Mouse (Mus musculus) hindbrain, embryonic 10.5 days (tissue): Measurements from ENCODE around the gene Gm826. TPM values are rescaled to one million over a fixed set of nuclear protein-coding genes. Genes with fewer than 3 reads are reported as not detected.

ENCODE experiments used
- DNase-seq: peaks from one replicate; pipeline ENCODE4 v3.0.0-alpha.2; 2017; ENCODE audit warnings: low spot score
- H3K27ac ChIP-seq: fragments of 300-500 bp; sonication (generic); 2 replicates; pipeline ENCODE4 v1.5.1; 2016; ENCODE audit warnings: mild to moderate bottlenecking, moderate library complexity
- H3K27me3 ChIP-seq: fragments of 300-500 bp; sonication (generic); 2 replicates; pipeline ENCODE4 v1.6.1; 2016; ENCODE audit warnings: mild to moderate bottlenecking; ENCODE audit not compliant: poor library complexity, insufficient read depth, severe bottlenecking
- H3K36me3 ChIP-seq: fragments of 300-500 bp; sonication (generic); 2 replicates; pipeline ENCODE4 v1.6.1; 2016; ENCODE audit warnings: mild to moderate bottlenecking, moderate library complexity
- H3K4me1 ChIP-seq: fragments of 300-500 bp; sonication (generic); replicated peaks from 2 replicates; pipeline ENCODE4 v1.6.1; 2016; ENCODE audit warnings: mild to moderate bottlenecking
- H3K4me3 ChIP-seq: fragments of 300-500 bp; sonication (generic); 2 replicates; pipeline ENCODE4 v1.5.1; 2016; ENCODE audit warnings: mild to moderate bottlenecking, moderate library complexity
- H3K9me3 ChIP-seq: fragments of 300-500 bp; sonication (generic); 2 replicates; pipeline ENCODE4 v1.6.1; 2016; ENCODE audit warnings: mild to moderate bottlenecking, moderate library complexity
- whole genome bisulfite sequencing: fragments of 180-500 bp; shearing (Covaris S2); methylation state at CpG from one replicate; pipeline ENCODE4 v1.1.7; 2016; 5-methylcytosine and 5-hydroxymethylcytosine counted together
- polyA plus RNA-seq: library from polyadenylated mRNA; unstranded; fragments of >200 nt; fragmentation: Nextera tagmentation; extraction: Ambion mirVana; gene quantifications from 2 replicates; pipeline ENCODE4 v1.2.1, GENCODE M21; 2016

The Gm826 gene
- polyA plus RNA-seq, 1 experiment from 2014 or later: 0.33 TPM

DNA sequence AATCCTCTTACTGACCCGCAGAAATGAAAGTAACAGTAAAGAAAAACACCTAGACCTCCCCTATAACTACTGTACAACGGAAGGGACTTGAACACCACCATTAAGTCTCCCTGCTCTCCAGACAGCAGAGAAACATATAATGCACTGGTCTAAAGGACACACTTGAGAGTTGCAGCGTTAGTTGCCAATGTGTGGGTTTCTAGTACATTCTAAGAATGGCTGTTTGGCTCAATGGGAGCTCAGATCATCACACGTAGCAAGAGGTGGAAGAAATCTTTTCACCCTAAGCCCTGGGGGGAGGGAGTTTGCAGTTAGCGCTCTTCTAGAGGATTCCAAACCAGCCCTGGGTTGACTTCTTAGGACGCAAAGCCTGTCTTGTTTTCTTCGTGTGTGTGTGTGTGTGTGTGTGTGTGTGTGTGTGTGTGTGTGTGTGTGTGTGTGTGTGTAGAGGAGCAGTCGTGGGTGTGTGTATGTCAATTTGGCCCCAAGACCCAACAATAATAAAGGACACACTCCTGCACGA lies 30.2 kb upstream of the Gm826 start:
- Histone ChIP-seq H3K27me3 (peaks cover 89% of the 10 kb centered on the region), H3K4me3 (peak overlapping the region; percentile 62), H3K36me3 (no peaks in the 10 kb centered on the region), H3K4me1 (peaks cover 69% of the 10 kb centered on the region), H3K27ac (no peak overlapping the region), H3K9me3 (no peaks in the 10 kb centered on the region)
- DNase-seq: no peak
- WGBS: 2% methylated on average over 9 of the region's 9 CpGs

- H3K4me1 ChIP-seq: peaks cover 67% of the 10 kb centered on the region
Observed at GRCm38 (mm10) chr2:160363201-160363600, 29.2 kb upstream of the Gm826 start.

DNA sequence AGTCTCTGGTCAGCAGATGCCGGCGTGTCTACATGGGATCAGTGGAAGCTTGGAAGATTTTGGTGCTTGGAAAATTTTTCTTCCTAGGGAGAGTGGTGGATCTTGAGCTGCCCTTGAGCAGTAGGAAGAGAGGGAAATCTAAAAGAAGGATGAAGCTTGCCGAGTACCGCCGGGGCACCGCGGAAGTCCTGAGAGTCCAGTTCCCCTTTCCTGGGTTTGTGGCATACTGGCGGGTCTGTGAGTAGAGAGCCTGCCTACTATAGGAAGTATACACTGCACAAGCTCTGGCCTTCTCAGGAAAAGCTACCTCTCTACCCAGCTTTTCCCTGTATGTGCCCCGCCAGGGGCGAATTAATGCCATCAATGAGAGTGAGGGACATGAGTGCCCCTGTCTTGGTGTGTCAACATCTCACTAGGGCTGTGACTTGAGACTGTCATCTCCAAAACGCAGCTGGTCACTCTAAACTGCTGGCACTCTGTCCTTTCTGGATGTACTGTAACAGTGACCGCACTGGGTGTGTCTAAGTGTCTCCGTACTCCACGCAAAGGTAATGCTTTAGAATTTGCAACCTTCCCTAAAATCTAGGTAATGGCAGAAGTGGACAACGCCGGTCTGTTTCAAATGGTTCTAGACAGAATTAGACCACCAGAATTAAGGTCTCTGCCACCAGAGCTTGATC lies 27.6 kb upstream of the Gm826 start:
- Histone ChIP-seq H3K36me3 (no peaks in the 10 kb centered on the region), H3K4me3 (no peak overlapping the region), H3K4me1 (peaks cover 58% of the 10 kb centered on the region), H3K27ac (no peak overlapping the region), H3K9me3 (no peaks in the 10 kb centered on the region), H3K27me3 (peaks cover 98% of the 10 kb centered on the region)
- 3% methylated on average over 16 of the region's 16 CpGs for whole genome bisulfite sequencing
- no peak for DNase-seq

More at GRCm38 (mm10) chr2:160363201-160363600, 29.2 kb upstream of the Gm826 start:
- H3K27me3 ChIP-seq: peaks cover 89% of the 10 kb centered on the region
- H3K9me3 ChIP-seq: no peaks in the 10 kb centered on the region
- H3K27ac ChIP-seq: no peak overlapping the region
- no peaks in the 10 kb centered on the region for H3K36me3 ChIP-seq
- no peak for DNase-seq
- H3K4me3 ChIP-seq: no peak overlapping the region
- WGBS: 3% methylated on average over 4 of the region's 4 CpGs

- no peaks in the 10 kb centered on the region for H3K9me3 ChIP-seq
- H3K36me3 ChIP-seq: no peaks in the 10 kb centered on the region
- H3K4me1 ChIP-seq: peaks cover 46% of the 10 kb centered on the region
- DNase-seq: no peak
- WGBS: 1% methylated on average over 8 of the region's 8 CpGs
- no peak overlapping the region for H3K27ac ChIP-seq
- H3K27me3 ChIP-seq: peaks cover 86% of the 10 kb centered on the region
- no peak overlapping the region for H3K4me3 ChIP-seq
Observed at GRCm38 (mm10) chr2:160360234-160360874, 26.4 kb upstream of the Gm826 start.

DNA sequence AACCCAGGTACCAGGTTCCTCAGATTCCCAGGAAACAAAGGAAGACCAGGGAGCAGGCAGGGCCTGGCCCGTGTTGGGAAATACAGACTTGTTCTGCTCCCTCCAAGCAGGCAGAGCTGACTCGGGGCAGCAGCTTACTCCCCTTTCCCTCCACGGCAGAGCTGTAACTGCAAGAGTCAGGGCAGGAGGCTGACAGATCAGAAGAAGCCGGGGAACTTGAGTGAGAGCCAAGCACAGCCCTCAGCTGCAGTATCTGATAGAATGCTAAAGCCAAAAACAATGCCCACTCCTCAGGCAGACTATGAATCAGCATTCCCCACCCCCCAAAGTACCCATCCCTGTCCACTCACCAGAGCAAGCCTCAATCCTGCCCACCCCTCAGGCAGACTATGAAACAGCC lies 24.9 kb upstream of the Gm826 start:
- Histone ChIP-seq H3K4me3 (no peak overlapping the region), H3K27me3 (peaks cover 74% of the 10 kb centered on the region), H3K36me3 (no peaks in the 10 kb centered on the region), H3K4me1 (peaks cover 36% of the 10 kb centered on the region), H3K9me3 (no peaks in the 10 kb centered on the region), H3K27ac (no peak overlapping the region)
- 8% methylated on average over 4 of the region's 4 CpGs for WGBS
- no peak for DNase-seq

DNA sequence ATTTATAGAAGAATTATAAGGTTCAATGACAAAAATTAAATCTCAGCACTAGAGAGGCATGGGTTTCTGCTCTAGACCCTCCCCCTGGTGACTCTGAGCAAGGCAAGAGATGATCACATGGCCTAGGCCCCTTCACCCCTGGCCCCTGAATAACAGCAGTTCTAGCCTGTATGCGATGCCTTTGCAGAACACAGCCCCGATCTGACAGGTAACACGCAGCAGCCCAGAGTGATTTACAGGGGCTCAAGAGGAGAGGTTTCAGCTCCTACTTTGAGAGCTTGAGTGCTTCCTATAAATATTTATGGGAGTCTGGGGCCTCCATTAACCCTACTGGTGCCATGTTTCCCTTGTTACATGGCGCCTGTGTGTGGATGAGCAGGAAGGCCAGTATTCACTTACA lies 23.5 kb upstream of the Gm826 start:
- Histone ChIP-seq H3K4me1 (peaks cover 36% of the 10 kb centered on the region), H3K9me3 (no peaks in the 10 kb centered on the region), H3K36me3 (no peaks in the 10 kb centered on the region), H3K4me3 (no peak overlapping the region), H3K27me3 (peaks cover 61% of the 10 kb centered on the region), H3K27ac (no peak overlapping the region)
- WGBS: 70% methylated on average over 4 of the region's 4 CpGs
- DNase-seq: no peak

GRCm38 (mm10) chr2:160356132-160356531 lies 22.2 kb upstream of the Gm826 start:
- WGBS: 57% methylated on average over 5 of the region's 5 CpGs
- Histone ChIP-seq H3K4me1 (peaks cover 36% of the 10 kb centered on the region), H3K4me3 (no peak overlapping the region), H3K9me3 (no peaks in the 10 kb centered on the region), H3K36me3 (no peaks in the 10 kb centered on the region), H3K27me3 (peaks cover 52% of the 10 kb centered on the region), H3K27ac (no peak overlapping the region)
- no peak for DNase-seq

DNA sequence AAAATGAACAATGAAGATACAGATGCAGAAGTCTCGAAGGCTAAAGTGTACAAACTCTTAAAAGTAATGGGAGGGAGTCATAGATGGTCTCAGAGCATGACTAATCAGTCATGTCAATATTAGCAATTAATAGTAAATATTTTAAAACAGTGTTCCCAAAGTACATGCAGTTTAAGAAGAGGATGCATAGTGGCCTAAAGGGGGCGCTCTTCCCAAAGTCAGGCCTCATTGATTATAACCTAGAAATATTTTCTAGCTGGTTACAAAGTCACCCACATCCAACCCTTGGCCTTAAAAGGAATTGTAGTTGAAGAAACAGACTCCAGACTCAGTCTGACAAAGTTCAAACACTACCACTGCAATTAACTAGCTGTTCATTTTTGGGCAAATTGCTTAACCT lies 20.4 kb upstream of the Gm826 start:
- no peaks in the 10 kb centered on the region for H3K9me3 ChIP-seq
- no peak overlapping the region for H3K4me3 ChIP-seq
- no peak overlapping the region for H3K27ac ChIP-seq
- H3K27me3 ChIP-seq: peaks cover 34% of the 10 kb centered on the region
- DNase-seq: no peak
- H3K4me1 ChIP-seq: peaks cover 31% of the 10 kb centered on the region
- H3K36me3 ChIP-seq: no peaks in the 10 kb centered on the region
- 63% methylated on average over 2 of the region's 2 CpGs for WGBS

DNA sequence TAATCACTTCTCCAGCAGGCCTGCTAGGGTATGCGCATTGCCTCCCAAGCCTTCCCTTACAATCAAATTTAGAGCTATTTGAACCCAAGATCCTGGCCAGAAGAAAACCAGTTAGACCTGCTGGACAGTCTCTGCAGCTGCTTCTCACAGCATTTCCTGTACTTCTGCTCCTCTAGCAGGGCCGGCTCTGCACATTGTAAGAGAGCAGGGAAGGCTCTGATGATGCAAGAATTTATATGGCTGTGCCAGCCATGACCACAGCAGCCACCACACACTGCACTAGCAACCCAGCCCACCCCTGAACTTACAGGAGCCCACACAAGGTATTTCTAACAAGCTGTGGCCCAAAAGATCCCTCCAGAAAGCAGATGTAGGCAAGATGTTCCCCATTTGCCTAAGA lies 19.6 kb upstream of the Gm826 start:
- no peak for DNase-seq
- Histone ChIP-seq H3K9me3 (no peaks in the 10 kb centered on the region), H3K4me3 (no peak overlapping the region), H3K27me3 (peaks cover 26% of the 10 kb centered on the region), H3K36me3 (no peaks in the 10 kb centered on the region), H3K27ac (no peak overlapping the region), H3K4me1 (peaks cover 31% of the 10 kb centered on the region)
- WGBS: 62% methylated on average over 2 of the region's 2 CpGs

DNA sequence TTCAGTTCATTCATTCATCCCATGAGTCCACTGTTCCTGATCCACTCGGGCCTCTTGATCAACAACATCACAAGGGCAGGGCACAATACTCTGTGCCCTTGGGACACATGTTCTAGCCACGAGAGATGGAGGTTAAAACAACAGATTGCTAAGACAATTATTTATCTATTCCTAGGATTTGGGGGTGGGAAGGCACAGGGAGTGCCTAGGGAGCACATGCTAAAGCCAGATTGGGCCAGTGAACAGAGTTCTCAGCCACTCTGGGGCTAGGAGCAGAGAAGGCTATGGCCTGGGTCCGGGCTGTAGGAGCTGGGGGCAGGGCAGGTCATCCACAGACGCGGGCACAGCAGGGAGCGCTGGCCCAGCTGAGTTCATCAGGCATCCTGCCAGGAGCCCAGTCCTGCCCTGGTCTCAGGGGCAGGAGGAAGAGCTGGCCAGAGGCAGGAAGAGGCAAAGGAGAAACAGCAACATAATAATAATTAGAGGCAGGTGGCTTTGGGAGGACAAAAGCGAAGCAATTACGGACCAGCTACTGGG lies 17.1 kb upstream of the Gm826 start:
- Histone ChIP-seq H3K36me3 (no peaks in the 10 kb centered on the region), H3K27me3 (0 out of 2 replicates have a peak, but pooled peaks cover 8% of the 10 kb centered on the region), H3K4me1 (peaks cover 34% of the 10 kb centered on the region), H3K27ac (0 out of 2 replicates have a peak overlapping the region, but pooled peaks have one; percentile 23), H3K9me3 (no peaks in the 10 kb centered on the region), H3K4me3 (no peak overlapping the region)
- DNase-seq: no peak
- WGBS: 28% methylated on average over 8 of the region's 8 CpGs

GRCm38 (mm10) chr2:160349578-160349977 lies 15.6 kb upstream of the Gm826 start:
- no peak overlapping the region for H3K27ac ChIP-seq
- H3K9me3 ChIP-seq: no peaks in the 10 kb centered on the region
- H3K4me1 ChIP-seq: peaks cover 37% of the 10 kb centered on the region
- 0 out of 2 replicates have a peak, but pooled peaks cover 5% of the 10 kb centered on the region for H3K27me3 ChIP-seq
- DNase-seq: no peak
- H3K36me3 ChIP-seq: no peaks in the 10 kb centered on the region
- WGBS: 77% methylated on average over 4 of the region's 4 CpGs
- H3K4me3 ChIP-seq: no peak overlapping the region

- Histone ChIP-seq H3K4me3 (no peak overlapping the region), H3K9me3 (no peaks in the 10 kb centered on the region), H3K36me3 (no peaks in the 10 kb centered on the region), H3K27ac (peak overlapping the region; percentile 70), H3K4me1 (peaks cover 42% of the 10 kb centered on the region), H3K27me3 (0 out of 2 replicates have a peak, but pooled peaks cover 5% of the 10 kb centered on the region)
- WGBS: 25% methylated on average over 7 of the region's 7 CpGs
- peak; percentile 52 for DNase-seq
Observed at GRCm38 (mm10) chr2:160348796-160349195, 14.8 kb upstream of the Gm826 start.

GRCm38 (mm10) chr2:160348072-160348604 lies 14.2 kb upstream of the Gm826 start:
- no peak for DNase-seq
- 51% methylated on average over 4 of the region's 4 CpGs for WGBS
- H3K4me1 ChIP-seq: peaks cover 43% of the 10 kb centered on the region

More at GRCm38 (mm10) chr2:160348072-160348604, 14.2 kb upstream of the Gm826 start:
- Histone ChIP-seq H3K27me3 (0 out of 2 replicates have a peak, but pooled peaks cover 5% of the 10 kb centered on the region), H3K9me3 (no peaks in the 10 kb centered on the region), H3K36me3 (no peaks in the 10 kb centered on the region), H3K27ac (no peak overlapping the region), H3K4me3 (no peak overlapping the region)
